Mouse (Mus musculus) kidney, embryonic 14.5 days (tissue): ENCODE results near the gene Psmg3. TPM values are rescaled to one million over a fixed set of nuclear protein-coding genes. Genes with fewer than 3 reads are reported as not detected.

Experiments
- ATAC-seq: fragments of 200-750 bp; cut with Nextera tagmentation; 2 replicates; pipeline ENCODE4 v1.8.0; 2017; ENCODE audit warnings: moderate number of reproducible peaks, mild to moderate bottlenecking, moderate TSS enrichment, moderate library complexity; ENCODE audit not compliant: low FRiP score, low TSS enrichment
- H3K27ac ChIP-seq: fragments of 300-500 bp; sonication (generic); 2 replicates; pipeline ENCODE4 v1.5.1; 2014; ENCODE audit warnings: low read depth, mild to moderate bottlenecking, low read length, moderate library complexity, mixed read lengths
- H3K27me3 ChIP-seq: fragments of 300-500 bp; sonication (generic); 2 replicates; pipeline ENCODE4 v1.6.1; 2014; ENCODE audit warnings: mild to moderate bottlenecking, low read length; ENCODE audit not compliant: control insufficient read depth, insufficient read depth
- H3K36me3 ChIP-seq: fragments of 300-500 bp; sonication (generic); 2 replicates; pipeline ENCODE4 v1.6.1; 2014; ENCODE audit warnings: low read length, mixed read lengths; ENCODE audit not compliant: control insufficient read depth, insufficient read depth
- H3K4me1 ChIP-seq: fragments of 300-500 bp; sonication (generic); 2 replicates; pipeline ENCODE4 v1.6.1; 2014; ENCODE audit warnings: low read length, mixed read lengths; ENCODE audit not compliant: control insufficient read depth, insufficient read depth
- H3K4me2 ChIP-seq: fragments of 300-500 bp; sonication (generic); replicated peaks from 2 replicates; pipeline ENCODE4 v1.6.1; 2014; ENCODE audit warnings: low read depth, mild to moderate bottlenecking, low read length
- H3K4me3 ChIP-seq: fragments of 300-500 bp; sonication (generic); 2 replicates; pipeline ENCODE4 v1.5.1; 2014; ENCODE audit warnings: mild to moderate bottlenecking, low read length
- H3K9ac ChIP-seq: fragments of 300-500 bp; sonication (generic); 2 replicates; pipeline ENCODE4 v1.6.1; 2014; ENCODE audit warnings: low read depth, mild to moderate bottlenecking, low read length, moderate library complexity
- H3K9me3 ChIP-seq: fragments of 300-500 bp; sonication (generic); 2 replicates; pipeline ENCODE4 v1.6.1; 2016; ENCODE audit warnings: low read length; ENCODE audit not compliant: control insufficient read depth
- WGBS: fragments of 180-500 bp; shearing (Covaris S2); extraction: QIAGEN DNeasy Blood & Tissue Kit; methylation state at CpG from one replicate; pipeline ENCODE4 v1.1.7; 2014; 5-methylcytosine and 5-hydroxymethylcytosine counted together
- polyA plus RNA-seq: library from polyadenylated mRNA; unstranded; fragments of >200 nt; fragmentation: Nextera tagmentation; extraction: Ambion mirVana; gene quantifications from 2 replicates; pipeline ENCODE4 v1.2.1, GENCODE M21; 2014

Gene Psmg3
- polyA plus RNA-seq, 1 experiment from 2014 or later, result 82.4 TPM

- H3K27ac ChIP-seq, result no peak overlapping the region
- WGBS, result 38% methylated on average over 11 of the region's 11 CpGs
- H3K4me3 ChIP-seq, result no peak overlapping the region
Measured at GRCm38 (mm10) chr5:139793338-139794089, 33.2 kb downstream of the Psmg3 start.

DNA sequence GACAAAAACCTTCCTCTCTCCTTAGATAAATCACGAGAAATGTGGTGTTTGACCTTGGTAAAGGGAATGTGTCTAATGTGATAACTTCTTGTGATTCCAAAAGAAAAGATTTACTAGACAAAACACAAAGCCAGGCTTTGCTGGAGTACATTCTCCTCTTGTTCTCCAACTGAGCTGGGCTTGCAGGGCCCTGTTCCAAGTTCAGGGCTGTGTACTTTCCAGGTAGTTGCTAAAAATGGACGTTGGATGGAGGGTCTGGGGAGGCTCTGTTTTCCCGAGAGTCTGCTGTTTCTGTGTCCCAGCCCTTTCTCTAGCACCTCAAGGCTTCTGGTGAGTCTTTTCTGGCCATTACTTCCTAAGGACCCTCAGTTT lies 33.7 kb downstream of the Psmg3 start:
- H3K4me1 ChIP-seq, result peaks cover 24% of the 10 kb centered on the region
- H3K27me3 ChIP-seq, result no peaks in the 10 kb centered on the region
- H3K27ac ChIP-seq, result no peak overlapping the region
- no peak overlapping the region for H3K9ac ChIP-seq
- no peak for ATAC-seq
- H3K4me2 ChIP-seq, result no peak overlapping the region
- H3K4me3 ChIP-seq, result no peak overlapping the region
- no peaks in the 10 kb centered on the region for H3K9me3 ChIP-seq
- no peaks in the 10 kb centered on the region for H3K36me3 ChIP-seq
- 53% methylated on average over 3 of the region's 3 CpGs for WGBS

More at GRCm38 (mm10) chr5:139793338-139794089, 33.2 kb downstream of the Psmg3 start:
- H3K4me1 ChIP-seq, result peaks cover 29% of the 10 kb centered on the region
- no peaks in the 10 kb centered on the region for H3K36me3 ChIP-seq
- 0 out of 2 replicates have a peak overlapping the region, but pooled peaks have one; percentile 13 for H3K4me2 ChIP-seq
- no peaks in the 10 kb centered on the region for H3K27me3 ChIP-seq
- no peak for ATAC-seq
- no peak overlapping the region for H3K9ac ChIP-seq
- H3K9me3 ChIP-seq, result no peaks in the 10 kb centered on the region

GRCm38 (mm10) chr5:139792159-139792775 lies 34.4 kb downstream of the Psmg3 start:
- WGBS, result 16% methylated on average over 11 of the region's 11 CpGs
- no peak overlapping the region for H3K27ac ChIP-seq
- peaks cover 17% of the 10 kb centered on the region for H3K4me1 ChIP-seq
- H3K36me3 ChIP-seq, result no peaks in the 10 kb centered on the region
- H3K9me3 ChIP-seq, result no peaks in the 10 kb centered on the region
- peak overlapping the region; percentile 87 for H3K4me3 ChIP-seq
- peak overlapping the region; percentile 100 for H3K4me2 ChIP-seq
- no peak for ATAC-seq
- H3K9ac ChIP-seq, result peak overlapping the region; percentile 77; the same call in 1 of the 2 replicates
- no peaks in the 10 kb centered on the region for H3K27me3 ChIP-seq

DNA sequence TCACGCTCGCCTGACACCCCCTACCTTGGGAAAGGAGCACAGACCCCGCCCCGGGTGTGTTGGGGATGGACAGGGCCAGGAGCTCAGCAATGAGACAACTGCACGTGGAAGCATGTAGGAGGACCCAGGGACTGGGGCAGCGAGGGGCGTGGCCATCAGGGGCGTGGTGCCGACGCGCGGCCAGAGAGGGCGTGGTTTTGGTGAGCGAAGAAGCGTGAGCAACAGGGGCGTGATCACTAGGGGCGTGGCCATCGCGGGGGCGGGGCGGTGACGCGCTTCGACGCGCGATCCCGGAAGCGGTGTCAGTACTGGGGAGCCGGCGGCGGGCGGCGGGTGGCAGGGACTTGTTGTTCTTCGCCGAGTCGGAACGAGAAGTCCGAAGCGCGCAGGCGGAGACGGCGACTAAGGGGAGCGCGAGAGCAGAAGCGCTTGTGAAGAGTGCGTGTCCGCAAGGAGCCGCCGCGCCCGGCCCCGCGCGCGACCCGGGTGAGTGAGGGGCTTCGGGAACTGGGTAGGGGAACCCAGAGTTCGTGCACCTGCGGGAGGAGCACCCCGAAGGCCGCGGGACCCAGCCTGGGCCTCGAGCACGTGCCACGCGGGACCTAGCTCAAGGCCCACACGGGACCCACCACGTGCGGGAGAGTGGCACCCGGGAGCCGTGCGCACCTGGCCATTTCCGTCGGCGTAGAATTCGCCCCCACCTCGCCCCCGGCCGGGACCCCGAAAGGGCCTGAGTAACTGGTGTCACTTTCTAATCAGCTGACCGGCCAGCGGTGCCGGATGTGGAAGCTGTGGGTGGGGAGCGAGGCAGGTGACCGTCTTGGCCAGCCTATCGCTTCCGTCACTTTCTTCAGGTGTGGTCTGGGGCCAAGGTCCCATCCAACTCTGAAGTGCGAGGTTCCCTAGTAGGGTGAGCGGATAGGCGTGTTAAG lies 35.2 kb downstream of the Psmg3 start, which contains the start of gene Mafk:
Gene Mafk (plus strand): TSS at position 287 of the 932 bp plus-strand sequence.
- WGBS, result under 1% methylated on average over 82 of the region's 92 CpGs

GRCm38 (mm10) chr5:139789466-139789865 lies 37.2 kb downstream of the Psmg3 start:
- Histone ChIP-seq H3K9ac (no peak overlapping the region), H3K36me3 (no peaks in the 10 kb centered on the region), H3K27me3 (no peaks in the 10 kb centered on the region), H3K4me3 (no peak overlapping the region), H3K4me2 (no peak overlapping the region), H3K27ac (no peak overlapping the region), H3K4me1 (no peaks in the 10 kb centered on the region; the same call in 1 of the 2 replicates), H3K9me3 (no peaks in the 10 kb centered on the region)
- WGBS, result 50% methylated on average over 4 of the region's 4 CpGs
- no peak for ATAC-seq

More for the DNA sequence above, 35.2 kb downstream of the Psmg3 start, which contains the start of gene Mafk:
- Histone ChIP-seq H3K4me1 (peaks cover 9% of the 10 kb centered on the region), H3K36me3 (no peaks in the 10 kb centered on the region), H3K9me3 (no peaks in the 10 kb centered on the region), H3K4me2 (peak within 1 kb of the TSS; percentile 100), H3K27me3 (no peaks in the 10 kb centered on the region), H3K27ac (peak within 1 kb of the TSS; percentile 55; the same call in 1 of the 2 replicates), H3K9ac (peak within 1 kb of the TSS; percentile 77), H3K4me3 (peak within 1 kb of the TSS; percentile 87)
- ATAC-seq, result peak; percentile 91

GRCm38 (mm10) chr5:139781406-139781805 lies 45.3 kb downstream of the Psmg3 start:
- Histone ChIP-seq H3K27me3 (no peaks in the 10 kb centered on the region), H3K4me3 (no peak overlapping the region), H3K4me1 (no peaks in the 10 kb centered on the region), H3K9ac (no peak overlapping the region), H3K4me2 (no peak overlapping the region), H3K36me3 (no peaks in the 10 kb centered on the region), H3K9me3 (no peaks in the 10 kb centered on the region), H3K27ac (no peak overlapping the region)
- ATAC-seq, result no peak
- 50% methylated on average over 8 of the region's 8 CpGs for WGBS

DNA sequence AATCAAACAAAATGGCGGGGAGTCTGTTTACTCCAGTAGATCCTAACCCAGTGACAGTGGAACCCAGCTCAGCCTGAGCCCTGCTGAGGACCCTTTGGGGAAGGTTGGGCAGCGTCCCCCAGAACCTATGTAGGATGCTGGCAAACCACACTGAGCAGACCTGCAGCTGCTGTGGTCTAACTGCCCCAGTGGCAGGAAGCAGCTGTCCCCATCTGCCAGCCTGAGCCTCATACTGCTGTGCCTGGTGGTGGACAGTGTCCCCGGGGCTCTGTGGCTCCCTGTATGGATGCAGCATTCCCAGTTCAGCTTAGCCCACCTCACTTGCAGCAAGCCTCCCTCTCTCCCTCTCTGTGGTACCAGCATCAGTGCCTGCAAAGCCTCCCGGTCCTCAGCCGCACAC lies 49.7 kb downstream of the Psmg3 start:
- 0 out of 2 replicates have a peak, but pooled peaks cover 7% of the 10 kb centered on the region for H3K4me1 ChIP-seq
- H3K4me2 ChIP-seq, result no peak overlapping the region
- H3K4me3 ChIP-seq, result no peak overlapping the region
- ATAC-seq, result no peak
- no peak overlapping the region for H3K27ac ChIP-seq
- no peaks in the 10 kb centered on the region for H3K9me3 ChIP-seq
- peaks cover 18% of the 10 kb centered on the region for H3K36me3 ChIP-seq
- H3K27me3 ChIP-seq, result no peaks in the 10 kb centered on the region
- 80% methylated on average over 5 of the region's 5 CpGs for WGBS
- no peak overlapping the region for H3K9ac ChIP-seq

GRCm38 (mm10) chr5:139775216-139775926 lies 51.3 kb downstream of the Psmg3 start, which contains the start of gene Ints1:
Gene Ints1, minus strand, starts transcription at chr5:139775674.
- Histone ChIP-seq H3K36me3 (peaks cover 34% of the 10 kb centered on the region), H3K4me2 (peak within 1 kb of the TSS; percentile 91), H3K4me1 (0 out of 2 replicates have a peak, but pooled peaks cover 7% of the 10 kb centered on the region), H3K27me3 (no peaks in the 10 kb centered on the region), H3K4me3 (peak within 1 kb of the TSS; percentile 98), H3K27ac (peak within 1 kb of the TSS; percentile 37; the same call in 1 of the 2 replicates), H3K9me3 (no peaks in the 10 kb centered on the region), H3K9ac (peak within 1 kb of the TSS; percentile 89)
- ATAC-seq, result peak; percentile 89
- WGBS, result under 1% methylated on average over 55 of the region's 55 CpGs
